Mouse (Mus musculus) spleen, adult 12 weeks (tissue): ENCODE data around the gene Abca7.

Source experiments
- DNase-seq: peaks from one replicate; pipeline ENCODE4 v3.0.0; 2022; ENCODE audit warnings: low spot score

Abca7 gene

GRCm38 (mm10) chr10:79996272-79997033 is at the start of gene Abca7:
Abca7 (plus strand) TSS chr10:79996494.
- DNase-seq: peak; percentile 93

- no peak for DNase-seq
Measured at GRCm38 (mm10) chr10:79946752-79947322, 49.5 kb upstream of the Abca7 start.

GRCm38 (mm10) chr10:79947502-79947901 is 48.8 kb upstream of the Abca7 start:
- DNase-seq: no peak

GRCm38 (mm10) chr10:79949873-79950272 is 46.4 kb upstream of the Abca7 start:
- no peak for DNase-seq

- no peak for DNase-seq
Measured at GRCm38 (mm10) chr10:79950661-79951060, 45.6 kb upstream of the Abca7 start.

- DNase-seq: no peak
Measured at GRCm38 (mm10) chr10:79953946-79954345, 42.3 kb upstream of the Abca7 start.

GRCm38 (mm10) chr10:79955691-79956090 is 40.6 kb upstream of the Abca7 start:
- DNase-seq: no peak

- no peak for DNase-seq
Measured at GRCm38 (mm10) chr10:79956643-79957154, 39.6 kb upstream of the Abca7 start.

- DNase-seq: peak; percentile 58
Measured at GRCm38 (mm10) chr10:79958140-79958816, 38.0 kb upstream of the Abca7 start.

- peak; percentile 26 for DNase-seq
Measured at GRCm38 (mm10) chr10:79959412-79959811, 36.9 kb upstream of the Abca7 start.

- peak; percentile 99 for DNase-seq
Measured at GRCm38 (mm10) chr10:79959847-79960601, 36.3 kb upstream of the Abca7 start, which contains the start of gene Wdr18. Wdr18 (plus strand) TSS chr10:79960152.

GRCm38 (mm10) chr10:79960671-79961294 is 35.5 kb upstream of the Abca7 start:
- DNase-seq: no peak

GRCm38 (mm10) chr10:79964727-79965126 is 31.6 kb upstream of the Abca7 start:
- DNase-seq: no peak

- DNase-seq: no peak
Measured at GRCm38 (mm10) chr10:79965325-79965724, 31.0 kb upstream of the Abca7 start.

GRCm38 (mm10) chr10:79966886-79967400 is 29.4 kb upstream of the Abca7 start:
- no peak for DNase-seq

- no peak for DNase-seq
Measured at GRCm38 (mm10) chr10:79968181-79968580, 28.1 kb upstream of the Abca7 start.

- no peak for DNase-seq
Measured at GRCm38 (mm10) chr10:79969124-79969568, 27.1 kb upstream of the Abca7 start.

GRCm38 (mm10) chr10:79970415-79971182 is 25.7 kb upstream of the Abca7 start, which contains the start of gene Grin3b:
Grin3b (plus strand) TSS chr10:79970715.
- DNase-seq: no peak

GRCm38 (mm10) chr10:79971183-79971497 is 25.2 kb upstream of the Abca7 start:
- DNase-seq: no peak

GRCm38 (mm10) chr10:79972831-79973230 is 23.5 kb upstream of the Abca7 start:
- no peak for DNase-seq

- no peak for DNase-seq
Measured at GRCm38 (mm10) chr10:79974087-79974486, 22.2 kb upstream of the Abca7 start.
